Mouse (Mus musculus): ENCODE measurements around the gene Sema7a. TPM values are rescaled to one million over a fixed set of nuclear protein-coding genes. Genes with fewer than 3 reads are reported as not detected.
A peak's percentile ranks its signal among the peaks of the same experiment; 100 is the strongest.

Sema7a gene
- polyA plus RNA-seq, 1 experiment from 2014 or later, result 1.6 TPM

DNA sequence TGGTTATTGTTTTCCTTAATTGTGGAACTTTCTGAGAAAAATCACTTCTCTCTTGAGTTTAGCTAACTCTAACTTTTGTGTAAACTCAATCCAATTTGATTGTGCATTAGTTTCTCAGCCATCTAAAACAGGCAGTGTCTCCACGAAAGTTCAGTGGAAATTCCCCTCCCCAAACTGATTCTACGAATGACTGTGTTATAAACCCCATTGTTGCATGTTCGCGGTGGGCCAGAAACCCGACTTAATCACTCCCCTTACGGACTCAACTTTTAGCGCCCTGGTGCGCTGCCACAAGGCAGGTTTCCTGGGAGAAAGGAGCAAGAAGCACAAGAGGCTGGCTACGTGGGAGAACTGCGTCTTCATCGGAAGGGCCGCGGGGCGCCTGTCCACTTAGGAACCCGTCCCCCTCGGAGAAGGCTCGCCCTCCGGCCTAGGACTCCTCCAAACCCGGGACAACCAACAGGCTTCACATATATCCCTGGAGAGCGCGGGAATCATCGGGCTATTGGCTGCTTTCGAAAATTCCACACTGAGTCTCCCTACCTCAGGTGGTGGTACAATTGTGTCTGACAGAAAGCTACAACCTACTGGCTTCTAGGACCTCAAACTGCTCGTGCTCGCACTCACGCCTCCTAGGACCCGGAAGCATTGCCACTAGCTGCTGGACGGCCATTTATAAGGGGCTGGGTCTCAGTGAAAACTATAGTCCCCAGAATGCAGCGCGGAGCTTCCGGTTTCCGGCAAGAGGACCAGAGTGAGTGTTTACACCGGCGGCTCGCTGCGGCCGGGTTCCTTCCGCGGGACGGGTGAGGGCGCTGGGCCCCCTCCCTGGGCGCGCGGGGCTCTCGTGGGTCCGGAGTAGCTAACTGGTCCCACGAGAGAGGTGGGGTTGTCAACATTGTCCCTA lies 29.4 kb upstream of the Sema7a start, which contains the start of gene Ubl7:
Gene Ubl7, plus strand, starts transcription at position 726 of the 907 bp plus-strand sequence.
- peak; percentile 95 for ATAC-seq
- Histone ChIP-seq H3K27me3 (ENCODE audit: control insufficient read depth, insufficient read depth, low read depth, low read length) (0 out of 2 replicates have a peak, but pooled peaks cover 2% of the 10 kb centered on the region), H3K4me1 (ENCODE audit: control insufficient read depth, insufficient read depth, low read length) (peaks cover 14% of the 10 kb centered on the region), H3K36me3 (ENCODE audit: control insufficient read depth, insufficient read depth, low read length) (peaks cover 2% of the 10 kb centered on the region; the same call in 1 of the 2 replicates), H3K27ac (ENCODE audit: low read length) (peak within 1 kb of the TSS; percentile 81), H3K9me3 (replicated peaks; ENCODE audit: control insufficient read depth, low read length, poor library complexity, severe bottlenecking) (no peaks in the 10 kb centered on the region), H3K9ac (ENCODE audit: low read depth, low read length) (peak within 1 kb of the TSS; percentile 83), H3K4me3 (ENCODE audit: low read depth, low read length) (peak within 1 kb of the TSS; percentile 72), H3K4me2 (ENCODE audit: low read length) (peak within 1 kb of the TSS; percentile 75)
- under 1% methylated on average over 47 of the region's 47 CpGs for WGBS

DNA sequence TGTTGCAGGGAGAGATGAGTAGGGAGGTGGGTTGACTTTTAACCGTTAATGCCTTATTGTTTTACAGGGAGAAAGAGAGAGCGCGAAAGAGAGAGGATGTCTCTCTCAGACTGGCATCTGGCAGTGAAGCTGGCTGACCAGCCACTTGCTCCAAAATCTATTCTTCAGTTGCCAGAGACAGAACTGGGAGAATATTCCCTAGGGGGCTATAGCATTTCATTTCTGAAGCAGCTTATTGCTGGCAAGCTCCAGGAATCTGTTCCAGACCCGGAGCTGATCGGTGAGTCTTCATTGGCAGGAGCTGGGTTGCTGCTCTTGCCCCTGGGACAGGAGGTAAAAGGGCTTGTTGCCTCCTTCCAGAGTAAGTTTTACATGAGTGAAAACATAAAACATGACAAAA lies 27.3 kb upstream of the Sema7a start:
- peaks cover 2% of the 10 kb centered on the region; the same call in 1 of the 2 replicates for H3K36me3 ChIP-seq (ENCODE audit: control insufficient read depth, insufficient read depth, low read length)
- ATAC-seq, result no peak
- no peak overlapping the region for H3K9ac ChIP-seq (ENCODE audit: low read depth, low read length)
- no peaks in the 10 kb centered on the region for H3K9me3 ChIP-seq (replicated peaks; ENCODE audit: control insufficient read depth, low read length, poor library complexity, severe bottlenecking)
- no peaks in the 10 kb centered on the region for H3K27me3 ChIP-seq (ENCODE audit: control insufficient read depth, insufficient read depth, low read depth, low read length)
- H3K4me1 ChIP-seq (ENCODE audit: control insufficient read depth, insufficient read depth, low read length), result peaks cover 14% of the 10 kb centered on the region
- no peak overlapping the region for H3K4me2 ChIP-seq (ENCODE audit: low read length)
- H3K4me3 ChIP-seq (ENCODE audit: low read depth, low read length), result no peak overlapping the region
- 89% methylated on average over 5 of the region's 5 CpGs for WGBS
- H3K27ac ChIP-seq (ENCODE audit: low read length), result no peak overlapping the region

DNA sequence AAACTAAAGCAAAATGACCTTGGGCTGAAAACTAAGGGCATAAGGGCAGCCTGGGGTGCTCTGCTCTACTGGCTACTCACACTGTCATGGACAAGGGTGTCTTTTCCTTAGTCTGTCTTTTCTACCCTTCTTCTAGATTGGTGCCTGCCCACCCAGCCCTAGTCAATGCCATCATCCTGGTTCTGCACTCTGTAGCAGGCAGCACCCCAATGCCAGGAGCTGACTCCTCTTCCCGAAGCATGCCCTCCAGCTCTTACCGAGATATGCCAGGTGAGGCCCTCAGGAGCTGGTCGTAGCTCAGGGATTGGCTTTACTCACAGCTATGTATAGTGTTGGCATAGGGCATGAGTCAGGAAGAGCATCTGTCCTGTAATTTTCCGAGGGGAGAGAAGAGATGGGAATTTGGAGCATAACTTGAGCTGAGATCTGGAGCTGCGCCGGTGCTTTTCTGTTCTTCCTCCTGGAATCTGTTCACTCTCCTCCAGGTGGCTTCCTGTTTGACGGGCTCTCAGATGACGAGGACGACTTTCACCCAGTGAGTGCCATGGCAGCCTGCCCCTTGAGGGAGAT lies 18.3 kb upstream of the Sema7a start:
- H3K27me3 ChIP-seq (ENCODE audit: control insufficient read depth, insufficient read depth, low read depth, low read length), result no peaks in the 10 kb centered on the region
- WGBS, result 90% methylated on average over 9 of the region's 9 CpGs
- H3K9me3 ChIP-seq (replicated peaks; ENCODE audit: control insufficient read depth, low read length, poor library complexity, severe bottlenecking), result no peaks in the 10 kb centered on the region
- H3K4me3 ChIP-seq (ENCODE audit: low read depth, low read length), result no peak overlapping the region
- no peak for ATAC-seq
- no peak overlapping the region for H3K27ac ChIP-seq (ENCODE audit: low read length)
- no peak overlapping the region for H3K4me2 ChIP-seq (ENCODE audit: low read length)
- H3K9ac ChIP-seq (ENCODE audit: low read depth, low read length), result no peak overlapping the region
- H3K36me3 ChIP-seq (ENCODE audit: control insufficient read depth, insufficient read depth, low read length), result peaks cover 33% of the 10 kb centered on the region
- no peaks in the 10 kb centered on the region for H3K4me1 ChIP-seq (ENCODE audit: control insufficient read depth, insufficient read depth, low read length)

DNA sequence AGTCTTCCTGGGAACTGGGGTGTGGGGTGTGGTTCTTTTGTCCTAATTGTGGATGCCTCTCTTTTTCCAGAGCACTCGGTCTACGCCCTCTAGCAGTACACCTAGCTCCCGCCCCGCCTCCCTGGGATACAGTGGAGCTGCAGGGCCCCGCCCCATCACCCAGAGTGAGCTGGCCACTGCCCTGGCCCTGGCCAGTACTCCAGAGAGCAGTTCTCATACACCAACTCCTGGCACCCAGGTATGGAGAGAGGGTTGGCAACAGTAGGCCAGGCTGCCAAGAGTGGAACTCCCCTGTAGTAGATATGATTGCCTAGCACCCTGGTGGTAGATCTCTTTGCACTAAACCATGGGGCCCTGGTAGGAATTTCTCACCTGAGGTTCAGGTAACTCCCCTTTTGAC lies 17.5 kb upstream of the Sema7a start:
- ATAC-seq, result no peak
- Histone ChIP-seq H3K4me3 (ENCODE audit: low read depth, low read length) (no peak overlapping the region), H3K27ac (ENCODE audit: low read length) (no peak overlapping the region), H3K27me3 (ENCODE audit: control insufficient read depth, insufficient read depth, low read depth, low read length) (no peaks in the 10 kb centered on the region), H3K36me3 (ENCODE audit: control insufficient read depth, insufficient read depth, low read length) (peaks cover 36% of the 10 kb centered on the region), H3K9ac (ENCODE audit: low read depth, low read length) (no peak overlapping the region), H3K9me3 (replicated peaks; ENCODE audit: control insufficient read depth, low read length, poor library complexity, severe bottlenecking) (no peaks in the 10 kb centered on the region), H3K4me1 (ENCODE audit: control insufficient read depth, insufficient read depth, low read length) (no peaks in the 10 kb centered on the region), H3K4me2 (ENCODE audit: low read length) (no peak overlapping the region)
- 91% methylated on average over 5 of the region's 5 CpGs for WGBS

- H3K4me1 ChIP-seq (ENCODE audit: control insufficient read depth, insufficient read depth, low read length), result no peaks in the 10 kb centered on the region
- no peak for ATAC-seq
- H3K27ac ChIP-seq (ENCODE audit: low read length), result no peak overlapping the region
- no peak overlapping the region for H3K9ac ChIP-seq (ENCODE audit: low read depth, low read length)
- H3K36me3 ChIP-seq (ENCODE audit: control insufficient read depth, insufficient read depth, low read length), result peaks cover 36% of the 10 kb centered on the region
- 94% methylated on average over 3 of the region's 3 CpGs for WGBS
- H3K4me2 ChIP-seq (ENCODE audit: low read length), result no peak overlapping the region
- H3K27me3 ChIP-seq (ENCODE audit: control insufficient read depth, insufficient read depth, low read depth, low read length), result no peaks in the 10 kb centered on the region
- H3K9me3 ChIP-seq (replicated peaks; ENCODE audit: control insufficient read depth, low read length, poor library complexity, severe bottlenecking), result no peaks in the 10 kb centered on the region
- no peak overlapping the region for H3K4me3 ChIP-seq (ENCODE audit: low read depth, low read length)
Measured at GRCm38 (mm10) chr9:57923046-57923445, 16.9 kb upstream of the Sema7a start.

DNA sequence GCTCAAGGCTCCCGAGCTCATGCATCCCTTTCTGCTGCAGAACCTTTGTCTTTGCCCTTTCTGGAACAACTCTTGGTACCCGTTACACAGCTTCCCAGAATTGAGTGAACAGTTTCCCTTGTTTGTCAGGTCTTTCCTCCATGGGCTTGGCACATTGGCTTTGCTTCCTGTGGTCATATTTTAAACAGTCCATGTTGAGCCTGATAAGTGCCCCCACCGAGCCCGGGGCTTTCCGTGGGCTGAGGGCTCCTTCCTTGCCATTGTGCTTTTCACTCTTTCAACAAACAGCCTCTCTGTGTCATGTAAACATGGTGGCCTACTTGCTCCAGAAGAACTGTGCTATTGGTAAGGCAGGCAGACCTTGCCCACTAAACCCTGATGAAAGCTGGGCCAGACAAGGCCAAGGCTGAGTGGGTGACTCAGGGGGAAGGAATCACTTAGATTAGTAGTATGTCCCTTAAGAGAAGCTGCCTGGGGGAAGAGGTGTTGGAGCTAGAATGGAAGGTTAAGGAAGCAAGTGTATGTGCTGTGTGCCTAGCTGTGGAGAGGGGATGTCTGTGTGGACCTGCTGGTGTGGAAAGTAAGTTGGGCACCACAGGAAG lies 8.6 kb upstream of the Sema7a start:
- no peaks in the 10 kb centered on the region for H3K4me1 ChIP-seq (ENCODE audit: control insufficient read depth, insufficient read depth, low read length)
- no peak overlapping the region for H3K4me3 ChIP-seq (ENCODE audit: low read depth, low read length)
- H3K27me3 ChIP-seq (ENCODE audit: control insufficient read depth, insufficient read depth, low read depth, low read length), result no peaks in the 10 kb centered on the region
- H3K36me3 ChIP-seq (ENCODE audit: control insufficient read depth, insufficient read depth, low read length), result peaks cover 8% of the 10 kb centered on the region
- WGBS, result 86% methylated on average over 5 of the region's 5 CpGs
- ATAC-seq, result no peak
- no peaks in the 10 kb centered on the region for H3K9me3 ChIP-seq (replicated peaks; ENCODE audit: control insufficient read depth, low read length, poor library complexity, severe bottlenecking)
- no peak overlapping the region for H3K9ac ChIP-seq (ENCODE audit: low read depth, low read length)
- no peak overlapping the region for H3K4me2 ChIP-seq (ENCODE audit: low read length)
- no peak overlapping the region for H3K27ac ChIP-seq (ENCODE audit: low read length)

GRCm38 (mm10) chr9:57932253-57932652 lies 7.7 kb upstream of the Sema7a start:
- Histone ChIP-seq H3K4me2 (ENCODE audit: low read length) (no peak overlapping the region), H3K9ac (ENCODE audit: low read depth, low read length) (no peak overlapping the region), H3K27ac (ENCODE audit: low read length) (no peak overlapping the region), H3K27me3 (ENCODE audit: control insufficient read depth, insufficient read depth, low read depth, low read length) (no peaks in the 10 kb centered on the region), H3K9me3 (replicated peaks; ENCODE audit: control insufficient read depth, low read length, poor library complexity, severe bottlenecking) (no peaks in the 10 kb centered on the region), H3K36me3 (ENCODE audit: control insufficient read depth, insufficient read depth, low read length) (peaks cover 5% of the 10 kb centered on the region), H3K4me3 (ENCODE audit: low read depth, low read length) (no peak overlapping the region), H3K4me1 (ENCODE audit: control insufficient read depth, insufficient read depth, low read length) (no peaks in the 10 kb centered on the region)
- no peak for ATAC-seq
- 82% methylated on average over 3 of the region's 3 CpGs for WGBS

DNA sequence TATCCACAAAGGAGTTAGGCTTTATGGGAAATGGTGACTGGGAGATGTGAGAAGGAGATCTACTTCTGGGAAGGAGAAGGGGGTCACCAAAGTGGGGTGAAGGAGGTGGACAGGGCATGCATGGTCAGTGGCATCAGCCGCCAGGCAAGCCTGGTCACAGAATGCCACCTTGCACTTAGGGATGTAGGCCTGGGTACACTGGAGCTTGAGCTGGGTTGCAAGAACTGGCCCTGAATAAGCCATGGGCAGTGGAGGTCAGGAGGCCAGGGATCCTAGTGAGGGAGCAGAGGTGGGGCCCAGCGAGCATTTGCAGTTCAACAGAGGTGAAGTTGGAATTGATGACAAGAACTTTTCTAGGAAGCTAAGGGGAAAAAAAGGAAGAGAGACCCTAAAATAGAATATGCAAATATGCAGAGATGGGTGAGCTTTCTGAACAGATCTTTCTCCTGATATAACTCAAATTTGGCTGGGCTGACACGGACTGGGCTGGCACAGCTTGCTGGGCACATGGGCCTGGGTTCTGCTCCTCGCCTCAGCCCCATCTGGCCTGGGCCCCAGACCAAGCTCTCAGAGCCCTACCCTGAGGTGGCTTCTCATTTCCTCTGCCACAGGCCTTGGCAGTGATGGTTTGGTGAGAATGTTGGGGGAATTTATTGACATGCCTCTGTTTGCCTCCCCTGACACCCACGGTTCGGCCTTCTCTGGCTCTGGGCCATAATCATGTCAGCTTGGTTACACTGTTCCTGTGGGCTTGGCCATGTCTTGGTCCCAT lies 6.9 kb upstream of the Sema7a start:
- WGBS, result 84% methylated on average over 6 of the region's 6 CpGs
- H3K4me1 ChIP-seq (ENCODE audit: control insufficient read depth, insufficient read depth, low read length), result no peaks in the 10 kb centered on the region
- no peak overlapping the region for H3K9ac ChIP-seq (ENCODE audit: low read depth, low read length)
- H3K4me3 ChIP-seq (ENCODE audit: low read depth, low read length), result no peak overlapping the region
- no peak overlapping the region for H3K27ac ChIP-seq (ENCODE audit: low read length)
- H3K27me3 ChIP-seq (ENCODE audit: control insufficient read depth, insufficient read depth, low read depth, low read length), result no peaks in the 10 kb centered on the region
- no peak for ATAC-seq
- H3K9me3 ChIP-seq (replicated peaks; ENCODE audit: control insufficient read depth, low read length, poor library complexity, severe bottlenecking), result no peaks in the 10 kb centered on the region
- H3K4me2 ChIP-seq (ENCODE audit: low read length), result no peak overlapping the region
- H3K36me3 ChIP-seq (ENCODE audit: control insufficient read depth, insufficient read depth, low read length), result peaks cover 5% of the 10 kb centered on the region
